Mouse (Mus musculus): ENCODE measurements around the gene Hmga2. TPM values are rescaled to one million over a fixed set of nuclear protein-coding genes. Genes with fewer than 3 reads are reported as not detected.

Gene Hmga2
- polyA plus RNA-seq, 1 experiment from 2014 or later: 48.2 TPM

- ATAC-seq (replicated peaks; ENCODE audit: low FRiP score): no peak
- Histone ChIP-seq H3K4me1 (replicated peaks; ENCODE audit: control insufficient read depth, insufficient read depth, low read length) (peaks cover 8% of the 10 kb centered on the region; the same call in 1 of the 2 replicates), H3K36me3 (ENCODE audit: control insufficient read depth, insufficient read depth, low read length) (peaks cover 2% of the 10 kb centered on the region; the same call in 1 of the 2 replicates), H3K4me3 (ENCODE audit: low read depth, low read length) (no peak overlapping the region), H3K4me2 (no peak overlapping the region), H3K27me3 (replicated peaks; ENCODE audit: control insufficient read depth, insufficient read depth, low read length) (no peaks in the 10 kb centered on the region), H3K9me3 (ENCODE audit: control insufficient read depth, low read length) (no peaks in the 10 kb centered on the region), H3K9ac (ENCODE audit: low read depth, low read length) (no peak overlapping the region), H3K27ac (ENCODE audit: low read depth, low read length) (no peak overlapping the region)
- no peak for DNase-seq (ENCODE audit: low spot score)
- WGBS: 80% methylated on average over 10 of the region's 10 CpGs
Measured at GRCm38 (mm10) chr10:120429199-120429551, 47.1 kb downstream of the Hmga2 start.

- WGBS: 81% methylated on average over 33 of the region's 33 CpGs
- no peak for ATAC-seq (replicated peaks; ENCODE audit: low FRiP score)
Measured at GRCm38 (mm10) chr10:120428430-120429198, 47.7 kb downstream of the Hmga2 start.

GRCm38 (mm10) chr10:120426086-120426610 is 50.1 kb downstream of the Hmga2 start:
- H3K4me1 ChIP-seq (replicated peaks; ENCODE audit: control insufficient read depth, insufficient read depth, low read length): peaks cover 10% of the 10 kb centered on the region; the same call in 1 of the 2 replicates
- no peak overlapping the region for H3K4me2 ChIP-seq
- no peaks in the 10 kb centered on the region for H3K9me3 ChIP-seq (ENCODE audit: control insufficient read depth, low read length)
- H3K9ac ChIP-seq (ENCODE audit: low read depth, low read length): no peak overlapping the region
- no peak for DNase-seq (ENCODE audit: low spot score)
- no peak for ATAC-seq (replicated peaks; ENCODE audit: low FRiP score)
- no peaks in the 10 kb centered on the region for H3K27me3 ChIP-seq (replicated peaks; ENCODE audit: control insufficient read depth, insufficient read depth, low read length)
- no peak overlapping the region for H3K27ac ChIP-seq (ENCODE audit: low read depth, low read length)
- peaks cover 2% of the 10 kb centered on the region; the same call in 1 of the 2 replicates for H3K36me3 ChIP-seq (ENCODE audit: control insufficient read depth, insufficient read depth, low read length)
- 89% methylated on average over 14 of the region's 14 CpGs for WGBS
- H3K4me3 ChIP-seq (ENCODE audit: low read depth, low read length): no peak overlapping the region

More at GRCm38 (mm10) chr10:120428430-120429198, 47.7 kb downstream of the Hmga2 start:
- no peak for DNase-seq (ENCODE audit: low spot score)
- no peaks in the 10 kb centered on the region for H3K9me3 ChIP-seq (ENCODE audit: control insufficient read depth, low read length)
- H3K4me3 ChIP-seq (ENCODE audit: low read depth, low read length): no peak overlapping the region
- no peak overlapping the region for H3K27ac ChIP-seq (ENCODE audit: low read depth, low read length)
- peaks cover 2% of the 10 kb centered on the region; the same call in 1 of the 2 replicates for H3K36me3 ChIP-seq (ENCODE audit: control insufficient read depth, insufficient read depth, low read length)
- H3K9ac ChIP-seq (ENCODE audit: low read depth, low read length): no peak overlapping the region
- H3K4me2 ChIP-seq: no peak overlapping the region
- peaks cover 8% of the 10 kb centered on the region; the same call in 1 of the 2 replicates for H3K4me1 ChIP-seq (replicated peaks; ENCODE audit: control insufficient read depth, insufficient read depth, low read length)
- no peaks in the 10 kb centered on the region for H3K27me3 ChIP-seq (replicated peaks; ENCODE audit: control insufficient read depth, insufficient read depth, low read length)

- no peaks in the 10 kb centered on the region for H3K27me3 ChIP-seq (replicated peaks; ENCODE audit: control insufficient read depth, insufficient read depth, low read length)
- H3K4me1 ChIP-seq (replicated peaks; ENCODE audit: control insufficient read depth, insufficient read depth, low read length): peaks cover 10% of the 10 kb centered on the region; the same call in 1 of the 2 replicates
- ATAC-seq (replicated peaks; ENCODE audit: low FRiP score) (no peak), DNase-seq (ENCODE audit: low spot score) (no peak)
- WGBS: 74% methylated on average over 9 of the region's 9 CpGs
- H3K27ac ChIP-seq (ENCODE audit: low read depth, low read length): no peak overlapping the region
- H3K9me3 ChIP-seq (ENCODE audit: control insufficient read depth, low read length): no peaks in the 10 kb centered on the region
- no peak overlapping the region for H3K4me2 ChIP-seq
- H3K4me3 ChIP-seq (ENCODE audit: low read depth, low read length): no peak overlapping the region
- no peak overlapping the region for H3K9ac ChIP-seq (ENCODE audit: low read depth, low read length)
- H3K36me3 ChIP-seq (ENCODE audit: control insufficient read depth, insufficient read depth, low read length): peaks cover 2% of the 10 kb centered on the region; the same call in 1 of the 2 replicates
Measured at GRCm38 (mm10) chr10:120424015-120424414, 52.3 kb downstream of the Hmga2 start.

GRCm38 (mm10) chr10:120423256-120423655 is 53.0 kb downstream of the Hmga2 start:
- DNase-seq (ENCODE audit: low spot score): no peak
- H3K4me1 ChIP-seq (replicated peaks; ENCODE audit: control insufficient read depth, insufficient read depth, low read length): peaks cover 14% of the 10 kb centered on the region; the same call in 1 of the 2 replicates

GRCm38 (mm10) chr10:120422820-120423219 is 53.4 kb downstream of the Hmga2 start:
- Histone ChIP-seq H3K9ac (ENCODE audit: low read depth, low read length) (no peak overlapping the region), H3K27ac (ENCODE audit: low read depth, low read length) (no peak overlapping the region), H3K4me2 (no peak overlapping the region), H3K4me3 (ENCODE audit: low read depth, low read length) (no peak overlapping the region), H3K9me3 (ENCODE audit: control insufficient read depth, low read length) (no peaks in the 10 kb centered on the region), H3K27me3 (replicated peaks; ENCODE audit: control insufficient read depth, insufficient read depth, low read length) (no peaks in the 10 kb centered on the region), H3K4me1 (replicated peaks; ENCODE audit: control insufficient read depth, insufficient read depth, low read length) (peaks cover 14% of the 10 kb centered on the region; the same call in 1 of the 2 replicates), H3K36me3 (ENCODE audit: control insufficient read depth, insufficient read depth, low read length) (peaks cover under 1% of the 10 kb centered on the region; the same call in 1 of the 2 replicates)
- DNase-seq (ENCODE audit: low spot score) (no peak), ATAC-seq (replicated peaks; ENCODE audit: low FRiP score) (no peak)
- WGBS: 73% methylated on average over 4 of the region's 4 CpGs

More at GRCm38 (mm10) chr10:120423256-120423655, 53.0 kb downstream of the Hmga2 start:
- WGBS: 80% methylated on average over 7 of the region's 7 CpGs
- Histone ChIP-seq H3K27me3 (replicated peaks; ENCODE audit: control insufficient read depth, insufficient read depth, low read length) (no peaks in the 10 kb centered on the region), H3K36me3 (ENCODE audit: control insufficient read depth, insufficient read depth, low read length) (peaks cover under 1% of the 10 kb centered on the region; the same call in 1 of the 2 replicates), H3K4me2 (no peak overlapping the region), H3K9me3 (ENCODE audit: control insufficient read depth, low read length) (no peaks in the 10 kb centered on the region), H3K9ac (ENCODE audit: low read depth, low read length) (no peak overlapping the region), H3K4me3 (ENCODE audit: low read depth, low read length) (no peak overlapping the region), H3K27ac (ENCODE audit: low read depth, low read length) (no peak overlapping the region)
- ATAC-seq (replicated peaks; ENCODE audit: low FRiP score): no peak

GRCm38 (mm10) chr10:120422050-120422449 is 54.2 kb downstream of the Hmga2 start:
- Histone ChIP-seq H3K4me2 (no peak overlapping the region), H3K9ac (ENCODE audit: low read depth, low read length) (no peak overlapping the region), H3K4me1 (replicated peaks; ENCODE audit: control insufficient read depth, insufficient read depth, low read length) (peaks cover 14% of the 10 kb centered on the region; the same call in 1 of the 2 replicates)

GRCm38 (mm10) chr10:120420971-120421629 is 55.2 kb downstream of the Hmga2 start:
- no peak overlapping the region for H3K4me2 ChIP-seq
- 78% methylated on average over 15 of the region's 15 CpGs for WGBS
- no peak overlapping the region for H3K9ac ChIP-seq (ENCODE audit: low read depth, low read length)

More at GRCm38 (mm10) chr10:120422050-120422449, 54.2 kb downstream of the Hmga2 start:
- ATAC-seq (replicated peaks; ENCODE audit: low FRiP score): no peak
- 61% methylated on average over 10 of the region's 10 CpGs for WGBS
- H3K36me3 ChIP-seq (ENCODE audit: control insufficient read depth, insufficient read depth, low read length): peaks cover 2% of the 10 kb centered on the region; the same call in 1 of the 2 replicates
- H3K27ac ChIP-seq (ENCODE audit: low read depth, low read length): no peak overlapping the region
- H3K4me3 ChIP-seq (ENCODE audit: low read depth, low read length): no peak overlapping the region
- DNase-seq (ENCODE audit: low spot score): no peak
- no peaks in the 10 kb centered on the region for H3K9me3 ChIP-seq (ENCODE audit: control insufficient read depth, low read length)
- H3K27me3 ChIP-seq (replicated peaks; ENCODE audit: control insufficient read depth, insufficient read depth, low read length): no peaks in the 10 kb centered on the region

More at GRCm38 (mm10) chr10:120420971-120421629, 55.2 kb downstream of the Hmga2 start:
- Histone ChIP-seq H3K36me3 (ENCODE audit: control insufficient read depth, insufficient read depth, low read length) (peaks cover 2% of the 10 kb centered on the region; the same call in 1 of the 2 replicates), H3K4me1 (replicated peaks; ENCODE audit: control insufficient read depth, insufficient read depth, low read length) (peaks cover 19% of the 10 kb centered on the region; the same call in 1 of the 2 replicates), H3K27me3 (replicated peaks; ENCODE audit: control insufficient read depth, insufficient read depth, low read length) (no peaks in the 10 kb centered on the region), H3K27ac (ENCODE audit: low read depth, low read length) (no peak overlapping the region), H3K4me3 (ENCODE audit: low read depth, low read length) (no peak overlapping the region), H3K9me3 (ENCODE audit: control insufficient read depth, low read length) (no peaks in the 10 kb centered on the region)
- no peak for ATAC-seq (replicated peaks; ENCODE audit: low FRiP score)
- no peak for DNase-seq (ENCODE audit: low spot score)
